Mouse (Mus musculus) MEL (cell line): ENCODE data around the gene Atpaf2.

ENCODE experiments used
- CHD1 ChIP-seq: IDR thresholded peaks from 2 replicates; pipeline ENCODE4 v1.6.1; 2012; ENCODE audit warnings: low read depth, mild to moderate bottlenecking, inconsistent platforms, low read length, improper control_type of control experiment
- ELF1 ChIP-seq: IDR thresholded peaks from 2 replicates; pipeline ENCODE4 v1.6.1; 2014; ENCODE audit warnings: low read depth, mild to moderate bottlenecking, inconsistent platforms, low read length, improper control_type of control experiment, moderate library complexity
- ZMIZ1 ChIP-seq: IDR thresholded peaks from 2 replicates; pipeline ENCODE4 v1.6.1; 2012; ENCODE audit warnings: low read depth, mild to moderate bottlenecking, inconsistent platforms, low read length, improper control_type of control experiment, moderate library complexity

DNA sequence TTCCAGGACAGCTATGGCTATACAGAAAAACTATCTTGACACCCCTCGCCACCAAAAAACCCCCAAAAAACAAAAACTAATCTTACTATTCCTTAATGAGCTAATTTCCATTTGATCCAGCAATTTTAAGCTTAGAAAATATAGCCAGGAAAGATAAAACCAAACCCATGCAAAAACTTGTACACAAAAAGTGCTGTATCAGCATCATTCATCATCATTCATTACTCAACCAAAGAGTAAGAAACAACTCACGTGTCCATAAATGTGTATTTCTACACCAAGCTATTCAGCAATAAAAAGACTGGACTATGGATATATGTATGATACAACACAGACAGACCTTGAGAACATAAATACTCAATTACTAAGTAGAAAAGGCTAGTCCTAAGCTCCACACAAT, 5.3 kb downstream of the Atpaf2 start:
- TF ChIP-seq CHD1 (no peak), ZMIZ1 (no peak), ELF1 (no peak)
